Mouse (Mus musculus) bone marrow macrophage, adult 2 months (primary cell): ENCODE measurements around the gene Zfp385a. TPM values are rescaled to one million over a fixed set of nuclear protein-coding genes. Genes with fewer than 3 reads are reported as not detected.
A peak's percentile ranks its signal among the peaks of the same experiment; 100 is the strongest.

Source experiments
- H3K27ac ChIP-seq: 2 replicates; pipeline ENCODE4 v1.5.1; 2012; ENCODE audit warnings: low read depth, low read length; ENCODE audit not compliant: insufficient read depth
- H3K4me1 ChIP-seq: 2 replicates; pipeline ENCODE4 v1.6.1; 2012; ENCODE audit warnings: low read length; ENCODE audit not compliant: control insufficient read depth, insufficient read depth
- H3K4me3 ChIP-seq: 2 replicates; pipeline ENCODE4 v1.5.1; 2012; ENCODE audit warnings: mild to moderate bottlenecking, low read length, moderate library complexity; ENCODE audit not compliant: insufficient read depth
- CTCF ChIP-seq: IDR thresholded peaks from 2 replicates; pipeline ENCODE4 v1.5.1; 2012; ENCODE audit warnings: low read depth, mild to moderate bottlenecking, low read length, moderate library complexity
- POLR2A ChIP-seq: IDR thresholded peaks from 2 replicates; pipeline ENCODE4 v1.6.1; 2012; ENCODE audit warnings: mild to moderate bottlenecking, low read depth, low read length, borderline replicate concordance
- polyA plus RNA-seq: library from polyadenylated mRNA; stranded (reverse); fragments of >200 nt; gene quantifications from 2 replicates; pipeline ENCODE4 v1.2.4, GENCODE M21; 2012; ENCODE audit not compliant: missing spikeins, insufficient read depth, insufficient read length

Gene Zfp385a
- polyA plus RNA-seq, 1 experiment = 86.1 TPM

DNA sequence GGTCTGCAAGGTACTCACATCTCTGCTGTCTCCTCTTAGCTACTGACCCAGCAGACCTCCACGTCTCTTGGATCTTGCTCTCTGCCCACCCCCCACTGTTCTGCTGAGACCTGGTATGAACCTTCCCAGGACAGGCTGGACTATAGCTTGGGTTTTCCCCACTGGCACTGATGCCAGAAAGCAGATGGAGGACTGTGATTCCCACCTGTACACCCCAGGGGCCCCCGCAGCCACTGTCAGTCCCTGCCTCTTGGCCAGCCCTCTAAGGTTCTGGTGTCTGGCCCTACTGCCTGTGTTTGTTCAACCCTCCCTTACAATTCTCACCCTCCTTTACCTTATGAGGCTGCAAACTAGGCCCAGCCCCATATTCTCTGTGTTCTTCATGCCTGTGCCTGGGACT is 14.8 kb upstream of the Zfp385a start:
- Histone ChIP-seq H3K4me3 (no peak overlapping the region), H3K27ac (no peak overlapping the region), H3K4me1 (peaks cover 31% of the 10 kb centered on the region)
- no peak for TF ChIP-seq POLR2A

DNA sequence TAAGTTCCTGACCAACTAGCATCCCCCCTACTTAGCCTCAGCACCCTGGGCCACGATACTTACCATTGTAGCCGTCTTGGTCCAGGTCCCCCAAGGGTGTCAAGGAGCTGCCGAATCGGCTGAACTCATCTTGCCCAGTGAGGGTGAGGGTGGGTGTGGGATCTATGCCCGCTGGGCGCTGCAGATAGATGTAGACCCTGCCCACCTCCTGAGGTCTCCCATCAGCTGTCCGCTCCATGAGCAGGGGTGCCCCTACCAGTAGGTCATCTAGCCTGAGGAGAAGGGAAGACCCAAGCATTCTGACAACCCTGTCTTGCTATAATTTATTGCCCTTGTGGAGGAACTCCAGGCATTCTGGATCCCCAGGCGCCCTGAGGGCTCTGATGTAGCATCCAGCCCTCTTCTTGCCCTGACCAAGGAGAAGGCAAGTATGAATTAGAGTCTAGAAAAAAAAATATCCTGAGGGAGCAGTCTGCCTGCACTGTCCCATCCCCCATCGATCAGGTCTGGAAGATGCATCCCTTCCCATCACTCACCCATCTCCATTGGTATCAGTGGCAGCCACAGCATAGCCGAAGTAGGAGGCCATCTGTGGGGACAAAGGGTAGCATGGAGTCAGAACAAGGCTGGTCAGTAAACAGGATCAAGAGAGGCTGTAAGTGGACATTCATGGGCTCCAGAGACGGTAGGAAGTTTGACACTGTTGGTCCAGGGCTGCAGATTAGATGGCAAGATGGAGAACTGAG is 13.8 kb upstream of the Zfp385a start:
- no peak for TF ChIP-seq CTCF
- no peak for TF ChIP-seq POLR2A
- H3K27ac ChIP-seq = no peak overlapping the region
- no peak overlapping the region for H3K4me3 ChIP-seq
- H3K4me1 ChIP-seq = peaks cover 22% of the 10 kb centered on the region

DNA sequence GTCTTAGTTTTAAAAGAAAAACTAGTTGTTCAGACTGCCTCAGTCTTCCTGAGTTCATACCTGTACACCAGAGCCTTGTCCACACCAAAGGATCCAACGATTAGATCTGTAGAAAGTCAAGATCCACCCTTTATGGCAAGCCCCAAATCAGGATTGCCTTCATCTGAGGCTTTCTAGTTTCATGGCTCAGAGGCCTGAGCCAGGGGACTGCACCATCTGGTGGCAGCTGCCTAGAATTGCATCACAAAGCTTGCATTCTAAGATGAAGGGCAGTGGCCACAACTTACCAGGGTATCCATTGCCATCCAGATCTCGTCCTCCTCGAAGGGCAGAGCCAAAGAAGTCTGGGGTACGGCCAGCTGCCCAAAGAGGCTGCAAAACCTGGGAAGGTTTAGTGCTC is 13.0 kb upstream of the Zfp385a start:
- no peak overlapping the region for H3K27ac ChIP-seq
- no peak overlapping the region for H3K4me3 ChIP-seq
- peaks cover 14% of the 10 kb centered on the region for H3K4me1 ChIP-seq
- TF ChIP-seq POLR2A = no peak
- TF ChIP-seq CTCF = peak; percentile 59

DNA sequence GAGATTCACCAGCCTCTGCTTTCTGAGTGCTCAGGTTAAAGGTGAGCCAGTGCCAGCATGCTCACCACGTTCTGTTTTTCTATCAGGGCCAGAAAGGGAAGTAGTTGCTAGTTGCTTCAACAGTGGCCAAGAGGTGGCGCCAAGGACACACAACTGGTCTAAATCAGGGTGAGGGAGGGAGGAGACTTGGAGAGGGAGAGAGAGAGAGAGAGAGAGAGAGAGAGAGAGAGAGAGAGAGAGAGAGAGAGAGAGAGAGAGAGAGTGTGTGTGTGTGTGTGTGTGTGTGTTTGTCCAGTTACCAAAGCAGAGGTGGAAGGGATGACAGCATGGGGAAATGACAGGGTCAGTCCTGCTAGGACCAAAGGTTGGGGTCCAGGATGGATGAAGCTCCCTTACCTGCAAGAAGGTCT is 7.4 kb upstream of the Zfp385a start:
- no peak for TF ChIP-seq POLR2A
- TF ChIP-seq CTCF = 0 out of 2 replicates have a peak, but pooled peaks have one; percentile 19
- no peak overlapping the region for H3K27ac ChIP-seq
- H3K4me3 ChIP-seq = no peak overlapping the region
- no peaks in the 10 kb centered on the region for H3K4me1 ChIP-seq

DNA sequence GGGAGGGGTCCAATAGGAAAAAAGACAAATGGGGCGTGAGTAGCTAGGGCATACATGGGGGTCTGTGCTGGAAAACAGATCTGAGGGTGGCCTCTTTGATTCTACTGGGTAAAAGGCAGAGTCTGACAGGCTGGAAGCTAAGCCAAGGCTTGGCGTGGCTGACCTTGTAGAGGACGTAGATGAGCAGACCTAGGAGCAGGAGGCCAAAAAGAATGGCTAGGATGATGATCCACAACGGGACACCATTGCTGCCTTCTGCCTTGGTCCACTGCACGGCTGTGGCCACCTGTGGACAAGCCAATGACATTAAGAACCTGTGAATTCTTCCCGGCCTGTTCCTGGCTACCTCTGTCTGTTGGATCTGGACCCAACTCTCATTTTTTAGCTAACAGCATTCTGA is 5.9 kb upstream of the Zfp385a start:
- Histone ChIP-seq H3K4me3 (no peak overlapping the region), H3K4me1 (no peaks in the 10 kb centered on the region), H3K27ac (no peak overlapping the region)
- TF ChIP-seq POLR2A (no peak), CTCF (no peak)

DNA sequence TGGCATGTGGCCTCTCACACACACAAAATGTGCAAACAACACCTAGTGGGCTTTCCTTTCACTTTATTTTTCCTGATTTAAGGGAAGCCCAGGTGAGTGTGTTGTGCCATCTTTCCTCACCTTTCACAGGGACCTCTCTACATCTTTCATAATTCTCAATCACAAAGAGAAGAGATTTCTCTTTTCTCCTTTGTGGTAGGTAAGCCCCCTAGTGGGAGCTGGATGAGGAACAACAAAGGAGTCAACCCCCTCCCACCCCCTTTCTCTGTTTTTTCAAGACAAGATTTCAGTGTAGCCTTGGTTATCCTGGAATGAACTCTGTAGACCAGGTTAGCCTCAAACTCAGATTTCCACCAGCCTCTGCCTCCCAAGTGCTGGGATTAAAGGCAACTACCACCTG is 3.7 kb upstream of the Zfp385a start:
- Histone ChIP-seq H3K4me3 (no peak overlapping the region), H3K4me1 (peaks cover 10% of the 10 kb centered on the region; the same call in 1 of the 2 replicates), H3K27ac (no peak overlapping the region)
- TF ChIP-seq POLR2A (no peak), CTCF (no peak)

DNA sequence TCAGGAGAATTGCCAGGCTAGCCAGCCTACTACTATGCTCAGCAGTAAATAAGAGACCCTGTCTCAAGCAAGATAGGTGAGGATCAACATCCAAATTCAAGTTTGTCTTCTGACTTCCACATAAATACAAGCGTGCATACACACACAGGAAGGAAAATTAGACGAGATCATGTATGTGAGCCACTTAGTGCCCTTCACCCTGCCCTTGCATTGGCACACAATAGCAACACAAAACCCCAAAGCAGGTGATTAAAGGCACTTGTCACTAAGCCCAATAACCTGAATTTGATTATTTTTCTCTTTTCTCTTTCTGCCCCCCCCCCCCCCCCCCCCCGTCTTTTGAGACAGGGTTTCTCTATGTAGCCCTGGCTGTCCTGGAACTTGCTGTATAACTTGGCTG is 3.1 kb upstream of the Zfp385a start:
- TF ChIP-seq POLR2A (no peak), CTCF (no peak)
- Histone ChIP-seq H3K27ac (no peak overlapping the region), H3K4me1 (peaks cover 10% of the 10 kb centered on the region; the same call in 1 of the 2 replicates), H3K4me3 (no peak overlapping the region)

DNA sequence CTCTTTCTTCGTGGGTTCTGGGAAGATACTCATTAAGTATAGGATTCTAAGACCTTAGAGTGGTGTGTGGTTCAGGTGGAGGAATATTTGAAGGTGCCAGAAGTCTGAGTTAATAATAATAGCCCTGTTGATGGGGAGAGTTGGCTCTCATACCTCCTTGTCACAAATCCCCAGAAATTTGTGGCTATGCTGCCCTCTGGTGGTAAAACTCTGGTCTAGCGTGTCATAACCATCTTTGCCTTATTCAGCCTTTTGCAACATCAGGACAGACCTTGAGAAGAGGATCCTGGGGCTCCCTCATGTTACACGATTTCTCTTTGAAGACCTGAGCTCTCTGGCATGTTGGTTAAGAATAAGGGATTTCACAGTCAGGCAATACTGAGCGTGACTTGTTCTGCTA is 2.5 kb upstream of the Zfp385a start:
- peaks cover 10% of the 10 kb centered on the region; the same call in 1 of the 2 replicates for H3K4me1 ChIP-seq
- no peak for TF ChIP-seq CTCF
- no peak overlapping the region for H3K27ac ChIP-seq
- H3K4me3 ChIP-seq = no peak overlapping the region

DNA sequence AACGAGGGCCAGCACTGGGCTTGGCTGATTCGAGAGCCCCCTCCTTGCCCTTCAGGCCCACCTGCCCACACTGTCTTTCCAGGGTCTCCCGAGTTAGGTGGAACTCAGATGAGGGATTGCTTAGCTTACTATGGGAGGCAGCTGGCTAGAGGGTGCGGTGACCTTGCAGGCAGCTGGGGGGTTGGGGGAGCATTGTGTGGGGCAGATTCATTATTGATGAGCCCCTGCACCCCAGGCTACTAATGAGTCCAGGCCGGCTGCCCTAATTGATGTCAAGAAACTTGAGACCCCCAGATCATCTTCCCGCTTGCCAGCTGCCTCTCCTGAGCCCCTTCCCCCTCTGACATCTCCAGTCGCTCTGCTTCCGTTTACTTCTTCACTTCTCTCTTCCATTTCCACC is 1.7 kb upstream of the Zfp385a start:
- H3K4me1 ChIP-seq = peaks cover 11% of the 10 kb centered on the region
- no peak for TF ChIP-seq POLR2A
- no peak for TF ChIP-seq CTCF
- no peak overlapping the region for H3K4me3 ChIP-seq
- H3K27ac ChIP-seq = no peak overlapping the region

DNA sequence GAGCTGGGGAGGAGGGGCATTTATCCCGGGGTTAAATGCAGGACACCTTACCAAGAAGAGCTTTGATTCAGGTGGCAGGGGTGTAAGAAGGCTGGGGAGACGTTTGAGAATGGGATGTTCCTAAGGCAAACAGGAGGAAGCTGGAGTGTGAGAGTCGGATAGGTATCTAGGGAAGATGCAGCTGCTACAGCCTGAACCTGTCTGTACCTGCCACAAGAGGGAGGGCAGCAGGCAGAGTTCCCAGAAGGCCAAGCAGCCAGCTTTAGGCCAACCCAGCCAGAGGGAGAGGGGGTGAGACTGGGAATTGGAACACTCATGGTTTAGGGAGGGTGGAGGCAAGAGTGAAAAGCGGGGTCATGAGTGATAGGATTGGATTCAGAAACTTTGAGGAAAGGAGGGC is 893 bp upstream of the Zfp385a start:
- Histone ChIP-seq H3K4me1 (peaks cover 17% of the 10 kb centered on the region), H3K4me3 (no peak overlapping the region), H3K27ac (no peak overlapping the region)
- TF ChIP-seq POLR2A (no peak), CTCF (no peak)
